Mouse (Mus musculus) mouse trophoblast stem cell (cell line): Measurements from ENCODE around the gene Gm20388.

Source experiments
- in situ Hi-C, 2 experiments: fragments of 300-500 bp; cut with MseI, MboI; formaldehyde crosslinking; loops; 2 replicates in 1 of 2; 3 replicates in 1 of 2; pipeline ENCODE4 v1.15.1; 2025

Gm20388 gene

DNA sequence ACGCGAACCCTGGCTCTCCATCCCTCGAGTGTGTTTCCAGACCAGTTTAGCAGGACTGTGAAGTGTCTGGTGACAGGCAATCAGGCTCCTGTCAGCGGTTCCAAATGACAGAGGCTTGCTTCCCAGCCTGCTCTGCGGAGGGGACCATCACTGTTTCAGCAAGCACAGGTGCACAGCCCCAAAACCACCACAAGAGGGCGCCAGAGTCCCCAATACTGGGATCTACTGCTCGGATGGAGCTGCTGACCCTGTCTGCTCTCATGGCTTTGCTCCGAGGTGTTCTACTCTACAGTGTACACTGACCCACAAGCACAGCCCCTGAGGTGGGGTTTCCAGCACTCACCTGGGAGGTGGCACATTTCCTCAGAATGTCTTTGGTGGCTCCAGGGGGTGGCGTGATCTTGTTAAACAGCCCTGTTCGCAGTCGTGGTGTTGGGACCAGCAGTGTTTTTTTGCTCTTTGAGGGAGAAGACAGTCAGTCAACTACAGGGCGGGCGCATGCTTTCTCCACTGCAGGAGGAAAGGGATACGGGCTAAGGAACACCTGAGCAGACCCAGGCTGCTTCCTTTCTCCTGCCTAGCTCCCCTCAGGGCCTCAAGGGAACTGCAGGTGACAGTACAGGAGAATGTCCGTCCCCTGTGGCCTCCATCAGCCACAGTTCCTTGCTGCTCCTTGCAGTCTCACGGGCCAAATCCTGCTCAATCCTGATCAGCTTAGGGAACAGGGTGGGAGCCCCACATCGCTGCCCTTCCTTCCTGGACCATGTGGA is 1193.6 kb downstream of the Gm20388 start:
- in situ Hi-C loops, result no loop called here

DNA sequence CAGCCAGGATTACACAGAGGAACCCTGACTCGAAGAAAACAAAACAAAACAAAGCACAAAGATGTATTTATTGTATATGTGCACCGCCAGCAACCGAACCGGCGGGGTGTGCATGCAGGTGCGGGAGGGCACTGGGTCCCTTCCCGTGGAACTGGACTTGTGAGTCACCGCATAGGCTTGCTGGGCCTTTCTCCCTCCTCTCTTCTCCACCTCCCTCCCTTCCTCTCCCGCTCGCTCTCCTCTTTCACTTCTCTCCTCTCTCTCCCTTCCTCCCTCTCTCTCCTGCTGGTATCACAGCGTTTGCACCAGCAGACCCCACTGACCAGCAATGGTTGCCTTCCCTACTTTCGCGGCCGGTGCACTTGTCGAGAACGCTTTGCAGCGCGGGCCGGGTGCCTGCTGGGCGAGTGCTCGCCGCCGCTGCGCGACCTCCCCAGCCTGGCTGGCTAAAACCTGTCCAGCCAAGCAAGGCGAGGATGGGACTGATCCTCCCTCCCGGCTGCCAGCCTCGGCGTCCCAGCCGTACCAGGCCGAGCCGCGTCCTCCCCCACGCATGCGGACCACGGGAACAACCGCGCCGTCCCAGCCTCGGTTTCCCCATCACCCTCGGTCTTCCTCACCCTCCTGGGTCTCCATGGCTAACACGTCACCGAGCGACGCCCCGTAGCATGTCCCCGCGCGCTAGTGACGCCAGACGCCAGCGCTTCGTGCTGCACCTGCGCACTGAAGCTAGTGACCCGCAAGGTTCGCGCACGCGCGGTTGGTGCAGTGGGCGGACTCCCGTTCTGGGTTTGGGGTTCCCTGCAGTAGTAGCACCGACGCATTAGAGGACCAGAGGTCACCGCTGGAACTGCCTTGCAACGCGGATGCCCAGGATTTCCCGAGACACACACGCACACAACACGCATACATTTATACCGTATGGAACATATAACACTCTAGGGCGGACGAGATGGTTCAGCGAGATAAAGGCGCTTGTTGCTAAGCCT is 1197.3 kb downstream of the Gm20388 start, which contains the start of gene Mthfsd:
Gene Mthfsd (minus strand): TSS at position 725 of the 989 bp plus-strand sequence.
- in situ Hi-C loops, result no loop called here

DNA sequence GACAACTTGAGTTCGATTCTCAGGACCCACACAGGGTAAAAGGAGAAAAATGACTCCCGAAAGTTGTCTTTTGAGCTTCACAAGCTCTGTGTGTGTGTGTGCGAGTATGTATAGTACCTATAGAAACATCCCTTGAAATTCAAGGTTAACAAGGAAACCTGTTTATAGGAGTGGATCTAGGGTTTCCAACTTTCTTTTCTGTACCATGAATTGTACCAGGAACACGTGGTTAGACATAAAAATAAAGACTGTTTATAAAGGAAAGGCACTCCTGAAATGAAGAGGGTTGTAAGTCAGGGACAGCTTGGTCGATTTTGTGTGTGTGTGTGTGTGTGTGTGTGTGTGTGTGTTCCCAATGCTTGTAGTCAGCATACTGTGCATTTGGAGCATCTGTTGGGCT is 1198.0 kb downstream of the Gm20388 start:
- in situ Hi-C loops, result no loop called here

DNA sequence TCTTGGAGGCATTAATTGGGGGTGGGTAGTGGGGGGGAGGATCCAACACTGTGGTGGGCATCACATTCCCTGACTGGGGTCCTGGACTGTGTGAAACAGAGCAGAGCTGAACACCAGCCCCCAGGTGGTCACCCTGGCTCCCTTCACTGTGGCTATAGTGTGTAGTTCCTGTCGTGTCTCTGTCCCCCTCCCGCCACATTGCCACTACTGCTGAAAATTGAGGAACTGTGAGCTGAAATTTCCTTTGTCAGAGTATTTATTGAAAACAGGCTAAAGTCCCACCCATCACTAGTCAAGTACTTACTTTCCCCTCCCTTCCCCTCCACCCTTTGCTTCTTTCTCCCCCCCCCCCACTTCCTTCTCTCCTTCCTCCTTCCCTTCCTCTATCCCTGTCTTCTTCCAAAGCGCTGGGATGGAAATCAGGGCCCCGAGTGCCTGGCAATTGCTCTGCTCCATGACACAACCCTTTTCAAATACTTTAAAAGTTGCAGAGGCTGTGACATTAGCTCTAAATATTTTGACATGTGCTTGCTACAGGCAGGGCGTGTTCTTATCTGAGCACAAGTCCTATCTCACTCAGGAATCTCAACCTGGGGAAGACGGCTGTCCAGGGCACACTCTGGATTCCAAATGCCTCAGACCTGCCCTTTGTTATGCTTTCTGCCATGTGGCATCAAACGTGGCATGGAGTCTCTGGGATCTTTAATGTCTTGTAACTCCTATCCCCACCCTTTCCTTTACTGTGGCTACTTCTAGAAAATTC is 1200.7 kb downstream of the Gm20388 start:
- in situ Hi-C loops, result loop anchor here (5.0 to 10.0 kb wide), 3 partner anchors 266 to 401 kb away; no protein-coding TSS in a partner anchor

DNA sequence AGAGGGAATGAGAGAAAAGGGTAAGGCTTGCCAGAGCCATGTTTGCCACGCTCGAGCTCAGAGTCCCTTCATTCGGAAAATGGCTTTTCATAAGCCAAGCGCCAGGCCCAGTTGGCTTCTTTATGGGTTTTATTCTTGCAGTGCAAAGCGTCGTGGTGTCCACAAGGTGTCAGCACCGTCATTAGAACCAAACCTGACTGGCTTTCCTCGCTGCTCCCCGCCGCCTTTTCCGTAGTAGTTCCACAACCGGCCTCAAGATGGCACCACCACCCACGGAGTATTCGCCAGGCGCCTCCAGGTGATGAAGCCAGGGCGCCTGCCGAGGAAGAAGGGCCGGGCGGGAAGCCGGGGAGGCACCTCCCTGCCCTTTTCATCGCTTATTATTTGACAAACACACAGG is 1202.6 kb downstream of the Gm20388 start:
- in situ Hi-C loops, result loop anchor here (5.0 to 10.0 kb wide), 3 partner anchors 264 to 399 kb away; no protein-coding TSS in a partner anchor

DNA sequence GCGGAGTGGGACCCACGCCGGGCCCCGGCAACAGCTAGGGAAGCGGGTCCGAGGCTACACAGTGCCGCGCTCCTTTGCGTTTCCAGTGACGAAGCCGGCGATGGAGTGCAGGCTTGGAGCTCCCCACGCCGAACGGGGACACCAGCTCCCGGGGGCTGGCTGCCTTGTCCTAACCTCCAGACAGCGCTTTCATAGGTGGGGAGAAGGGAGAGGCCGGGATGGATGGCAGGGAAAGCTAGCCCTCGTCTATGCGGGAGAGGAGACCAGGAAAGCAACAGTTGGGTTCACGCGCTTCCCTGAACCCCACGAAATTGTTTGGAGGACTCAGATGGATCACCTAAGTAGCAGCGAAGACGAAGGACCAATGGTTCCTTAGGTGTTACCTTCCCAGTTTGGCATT is 1204.5 kb downstream of the Gm20388 start:
- in situ Hi-C loops, result loop anchor here (5.0 to 10.0 kb wide), 2 partner anchors 97 to 280 kb away; no protein-coding TSS in a partner anchor

DNA sequence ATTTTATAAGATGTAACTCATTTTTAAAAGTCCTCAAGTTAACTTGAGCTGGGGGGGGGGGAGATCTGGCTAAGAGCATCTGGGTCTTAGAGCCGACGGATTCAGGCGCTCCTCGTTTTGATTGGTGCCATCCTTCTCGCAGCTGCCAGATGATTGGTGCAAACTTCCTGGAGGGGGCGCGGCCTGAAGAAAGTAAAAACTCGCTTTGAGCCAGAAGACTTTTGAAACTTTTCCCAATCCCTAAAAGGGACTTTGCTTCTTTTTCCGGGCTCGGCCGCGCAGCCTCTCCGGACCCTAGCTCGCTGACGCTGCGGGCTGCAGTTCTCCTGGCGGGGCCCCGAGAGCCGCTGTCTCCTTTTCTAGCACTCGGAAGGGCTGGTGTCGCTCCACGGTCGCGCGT is 1205.3 kb downstream of the Gm20388 start, which contains the start of gene Foxc2:
Gene Foxc2 (plus strand): TSS at position 224 of the 400 bp plus-strand sequence.
- in situ Hi-C loops, result loop anchor here (5.0 to 10.0 kb wide), 2 partner anchors 96 to 279 kb away; no protein-coding TSS in a partner anchor

DNA sequence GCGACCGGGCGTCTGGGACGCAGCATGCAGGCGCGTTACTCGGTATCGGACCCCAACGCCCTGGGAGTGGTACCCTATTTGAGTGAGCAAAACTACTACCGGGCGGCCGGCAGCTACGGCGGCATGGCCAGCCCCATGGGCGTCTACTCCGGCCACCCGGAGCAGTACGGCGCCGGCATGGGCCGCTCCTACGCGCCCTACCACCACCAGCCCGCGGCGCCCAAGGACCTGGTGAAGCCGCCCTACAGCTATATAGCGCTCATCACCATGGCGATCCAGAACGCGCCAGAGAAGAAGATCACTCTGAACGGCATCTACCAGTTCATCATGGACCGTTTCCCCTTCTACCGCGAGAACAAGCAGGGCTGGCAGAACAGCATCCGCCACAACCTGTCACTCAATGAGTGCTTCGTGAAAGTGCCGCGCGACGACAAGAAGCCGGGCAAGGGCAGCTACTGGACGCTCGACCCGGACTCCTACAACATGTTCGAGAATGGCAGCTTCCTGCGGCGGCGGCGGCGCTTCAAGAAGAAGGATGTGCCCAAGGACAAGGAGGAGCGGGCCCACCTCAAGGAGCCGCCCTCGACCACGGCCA is 1206.0 kb downstream of the Gm20388 start:
- in situ Hi-C loops, result loop anchor here (5.0 to 10.0 kb wide), 2 partner anchors 96 to 278 kb away; no protein-coding TSS in a partner anchor

DNA sequence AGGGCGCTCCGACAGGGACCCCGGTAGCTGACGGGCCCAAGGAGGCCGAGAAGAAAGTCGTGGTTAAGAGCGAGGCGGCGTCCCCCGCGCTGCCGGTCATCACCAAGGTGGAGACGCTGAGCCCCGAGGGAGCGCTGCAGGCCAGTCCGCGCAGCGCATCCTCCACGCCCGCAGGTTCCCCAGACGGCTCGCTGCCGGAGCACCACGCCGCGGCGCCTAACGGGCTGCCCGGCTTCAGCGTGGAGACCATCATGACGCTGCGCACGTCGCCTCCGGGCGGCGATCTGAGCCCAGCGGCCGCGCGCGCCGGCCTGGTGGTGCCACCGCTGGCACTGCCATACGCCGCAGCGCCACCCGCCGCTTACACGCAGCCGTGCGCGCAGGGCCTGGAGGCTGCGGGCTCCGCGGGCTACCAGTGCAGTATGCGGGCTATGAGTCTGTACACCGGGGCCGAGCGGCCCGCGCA is 1206.6 kb downstream of the Gm20388 start:
- in situ Hi-C loops, result loop anchor here (5.0 to 10.0 kb wide), 2 partner anchors 95 to 278 kb away; no protein-coding TSS in a partner anchor

DNA sequence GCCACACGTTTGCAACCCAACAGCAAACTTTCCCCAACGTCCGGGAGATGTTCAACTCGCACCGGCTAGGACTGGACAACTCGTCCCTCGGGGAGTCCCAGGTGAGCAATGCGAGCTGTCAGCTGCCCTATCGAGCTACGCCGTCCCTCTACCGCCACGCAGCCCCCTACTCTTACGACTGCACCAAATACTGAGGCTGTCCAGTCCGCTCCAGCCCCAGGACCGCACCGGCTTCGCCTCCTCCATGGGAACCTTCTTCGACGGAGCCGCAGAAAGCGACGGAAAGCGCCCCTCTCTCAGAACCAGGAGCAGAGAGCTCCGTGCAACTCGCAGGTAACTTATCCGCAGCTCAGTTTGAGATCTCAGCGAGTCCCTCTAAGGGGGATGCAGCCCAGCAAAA is 1207.3 kb downstream of the Gm20388 start:
- in situ Hi-C loops, result loop anchor here (5.0 to 10.0 kb wide), 2 partner anchors 94 to 277 kb away; no protein-coding TSS in a partner anchor

DNA sequence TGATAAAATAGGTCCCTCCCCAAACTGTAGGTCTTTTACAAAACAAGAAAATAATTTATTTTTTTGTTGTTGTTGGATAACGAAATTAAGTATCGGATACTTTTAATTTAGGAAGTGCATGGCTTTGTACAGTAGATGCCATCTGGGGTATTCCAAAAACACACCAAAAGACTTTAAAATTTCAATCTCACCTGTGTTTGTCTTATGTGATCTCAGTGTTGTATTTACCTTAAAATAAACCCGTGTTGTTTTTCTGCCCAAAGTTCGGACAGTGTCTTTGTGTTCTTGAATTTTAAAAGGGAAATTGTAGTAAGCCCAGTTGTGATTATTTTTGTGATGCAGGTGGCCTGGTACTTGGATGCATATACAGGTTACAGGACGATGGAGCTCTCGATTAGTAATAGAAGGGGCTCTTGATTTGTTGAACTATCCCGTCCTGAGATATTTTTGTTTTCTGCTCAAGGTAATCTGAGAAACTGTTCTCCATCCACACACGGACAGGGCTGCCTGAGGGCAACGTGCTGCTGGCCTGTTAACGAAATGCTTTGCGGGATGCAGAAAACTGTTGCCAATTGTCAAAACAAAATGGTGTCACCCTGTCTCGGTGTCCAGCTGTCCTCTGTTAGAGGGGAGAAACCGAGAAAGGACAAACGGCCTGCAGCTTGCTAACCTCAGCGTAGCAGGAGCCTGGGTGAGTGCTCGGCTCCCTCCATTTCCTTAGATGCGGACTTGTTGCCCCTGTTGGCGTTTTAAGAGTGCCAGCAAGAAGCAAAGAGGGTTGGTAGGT is 1208.2 kb downstream of the Gm20388 start:
- in situ Hi-C loops, result loop anchor here (5.0 to 10.0 kb wide), 2 partner anchors 93 to 276 kb away; no protein-coding TSS in a partner anchor

DNA sequence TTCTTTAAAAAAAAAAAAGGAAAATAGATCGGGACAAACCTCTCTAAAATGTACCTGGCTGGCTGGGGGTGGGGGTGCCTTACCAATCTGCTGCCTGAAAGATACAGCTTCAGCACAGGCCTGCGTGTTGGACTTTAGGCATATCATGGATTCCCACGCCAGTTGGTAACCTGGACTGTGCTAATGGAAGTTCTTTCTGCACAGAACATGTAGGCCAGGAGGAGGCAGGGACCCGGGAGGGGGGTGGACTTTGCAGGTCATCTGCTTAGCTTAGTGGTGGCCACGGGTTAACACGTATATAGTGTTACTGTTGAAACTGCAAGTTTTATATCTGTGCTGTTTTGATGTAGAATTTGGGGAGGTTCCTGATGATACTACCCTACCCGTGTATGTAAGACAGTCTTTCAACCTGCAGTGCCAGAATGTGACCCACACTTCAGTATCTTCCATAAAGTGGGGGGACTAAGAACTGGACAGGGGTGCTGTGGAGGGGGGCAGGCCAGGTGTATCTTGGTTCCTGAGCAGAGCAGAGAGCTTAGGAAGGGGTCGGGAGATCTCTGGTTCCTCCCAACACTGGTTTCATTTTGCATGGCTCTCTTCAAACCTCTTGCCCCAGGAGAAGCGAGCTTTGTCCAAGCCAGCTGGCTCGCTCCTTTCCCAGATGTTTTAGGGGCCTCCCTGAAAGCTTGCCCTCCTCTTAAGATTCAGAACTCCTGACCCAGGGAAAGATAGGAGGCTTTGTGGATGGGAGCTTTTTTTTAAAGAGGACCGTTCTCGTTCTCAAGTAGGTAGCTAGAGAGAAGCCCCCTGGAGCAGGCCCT is 1209.2 kb downstream of the Gm20388 start:
- in situ Hi-C loops, result loop anchor here (5.0 to 10.0 kb wide), 2 partner anchors 92 to 275 kb away; no protein-coding TSS in a partner anchor

DNA sequence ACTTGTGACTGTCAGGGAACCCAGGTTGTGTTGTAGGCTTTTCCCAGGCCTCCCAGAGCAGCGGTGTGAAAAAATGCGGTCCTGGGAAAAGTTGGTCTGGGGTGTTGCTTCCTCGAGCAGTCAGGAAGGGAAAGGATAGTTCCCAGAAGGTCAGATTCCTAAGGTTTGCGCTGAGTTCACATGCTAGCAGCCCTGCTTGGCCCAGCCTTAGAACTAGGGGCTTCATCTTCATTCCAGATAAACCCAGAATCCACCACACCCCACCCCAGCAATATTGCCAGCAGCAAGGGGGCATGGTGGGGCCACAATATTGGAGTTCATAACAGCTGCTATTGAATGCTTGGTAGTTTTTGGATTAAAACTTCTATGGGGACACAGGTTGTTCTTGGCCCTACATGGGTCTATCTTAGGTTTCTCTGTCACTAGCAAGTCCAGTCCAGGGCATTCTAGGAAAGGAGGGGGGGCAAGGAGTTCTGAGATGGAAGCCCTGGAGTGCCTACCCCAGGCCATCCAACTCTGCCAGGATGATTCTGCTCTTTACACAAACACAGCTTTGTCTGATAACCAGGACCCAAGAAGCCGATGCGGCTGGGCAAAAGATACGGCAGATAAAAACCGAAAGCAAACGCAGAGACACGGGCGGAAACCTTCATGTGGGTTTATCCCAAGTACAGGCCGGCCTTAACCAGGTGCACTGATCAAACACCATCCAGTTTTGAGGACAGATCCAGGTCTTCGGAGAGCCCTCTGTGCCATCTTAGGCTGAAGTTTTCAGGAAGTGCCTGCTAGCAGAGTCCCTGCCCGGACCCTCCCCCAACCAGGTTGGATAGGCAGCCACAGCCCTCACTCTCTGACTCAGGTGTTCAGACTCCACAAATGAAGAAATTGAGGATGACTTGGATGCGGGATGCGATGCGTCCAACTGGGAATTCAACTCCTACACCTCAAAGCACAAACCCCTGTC is 1210.1 kb downstream of the Gm20388 start:
- in situ Hi-C loops, result loop anchor here in 1 of 2 experiments (5.0 kb wide), 1 partner anchor 92 kb away; no protein-coding TSS in a partner anchor

DNA sequence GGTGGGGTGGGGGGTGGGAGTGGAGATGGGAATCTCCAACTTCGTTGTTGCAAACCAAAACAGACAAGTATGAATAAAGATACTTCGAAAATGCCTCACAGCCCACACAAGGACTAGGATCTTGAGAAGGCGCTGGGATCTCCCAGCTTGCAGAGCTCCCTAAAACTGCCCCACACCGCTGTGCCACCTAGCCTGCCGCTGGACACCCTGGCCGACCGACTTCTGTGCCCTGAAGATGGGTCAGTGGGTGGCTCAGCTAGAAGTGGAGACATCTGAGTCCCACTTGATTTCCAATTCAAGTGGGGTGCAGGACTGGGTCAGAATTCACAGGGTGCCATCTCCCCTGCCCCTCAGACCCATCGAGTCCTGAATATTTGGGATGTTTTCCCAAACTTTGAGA is 1211.1 kb downstream of the Gm20388 start:
- in situ Hi-C loops, result loop anchor here in 1 of 2 experiments (5.0 kb wide), 1 partner anchor 91 kb away; no protein-coding TSS in a partner anchor

DNA sequence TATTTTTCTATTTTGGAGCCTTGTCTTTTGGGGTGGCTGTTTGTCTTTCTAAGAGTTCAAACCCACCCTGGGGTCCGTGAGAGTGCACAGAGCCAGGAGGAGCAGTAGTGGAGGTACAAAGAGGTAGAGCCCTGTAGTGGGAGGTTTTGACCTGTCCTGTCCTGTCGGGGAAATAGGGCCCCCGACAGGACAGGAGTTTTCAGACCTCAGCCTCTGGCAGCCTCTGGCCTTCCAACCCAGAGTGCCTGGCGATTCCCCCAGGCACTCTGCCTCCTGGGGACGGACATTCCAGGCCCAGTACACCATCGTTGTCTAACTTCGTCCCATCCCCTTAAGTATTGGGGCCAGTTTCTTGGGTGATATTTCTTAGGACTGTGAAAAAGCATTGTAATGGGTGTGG is 1211.7 kb downstream of the Gm20388 start:
- in situ Hi-C loops, result loop anchor here in 1 of 2 experiments (5.0 kb wide), 1 partner anchor 90 kb away; no protein-coding TSS in a partner anchor

DNA sequence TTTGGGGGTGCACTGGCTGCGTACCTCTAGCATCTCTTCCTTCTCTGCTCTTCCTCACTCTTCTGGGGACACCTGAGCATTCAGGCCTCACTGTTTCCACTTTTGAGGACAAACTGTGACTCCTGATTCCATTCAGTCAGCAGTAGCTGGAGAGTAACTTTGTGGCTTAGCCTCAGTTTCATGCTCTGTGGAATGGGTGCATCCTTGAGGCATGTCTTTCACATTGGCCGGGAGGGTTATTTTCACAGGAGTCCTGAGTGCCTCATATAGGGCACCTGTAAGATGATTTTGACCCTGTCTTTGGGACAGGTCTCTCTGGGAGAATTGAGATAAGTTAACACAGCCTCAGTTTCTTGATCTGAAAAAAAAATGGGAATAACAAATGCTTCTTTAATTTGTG is 1212.5 kb downstream of the Gm20388 start:
- in situ Hi-C loops, result loop anchor here in 1 of 2 experiments (5.0 kb wide), 1 partner anchor 89 kb away; no protein-coding TSS in a partner anchor
